Mouse (Mus musculus): ENCODE measurements around the gene Fam149b. TPM values are rescaled to one million over a fixed set of nuclear protein-coding genes. Genes with fewer than 3 reads are reported as not detected.
"Not testable (repeated sequence)": the region's sequence is repeated elsewhere in the genome, so short reads cannot be mapped to it uniquely, and the experiment has no call there.

Fam149b gene
- polyA plus RNA-seq (2015; fragmentation: Nextera tagmentation; extraction: Ambion mirVana): 13.5 and 14.8 TPM in 2 replicates

DNA sequence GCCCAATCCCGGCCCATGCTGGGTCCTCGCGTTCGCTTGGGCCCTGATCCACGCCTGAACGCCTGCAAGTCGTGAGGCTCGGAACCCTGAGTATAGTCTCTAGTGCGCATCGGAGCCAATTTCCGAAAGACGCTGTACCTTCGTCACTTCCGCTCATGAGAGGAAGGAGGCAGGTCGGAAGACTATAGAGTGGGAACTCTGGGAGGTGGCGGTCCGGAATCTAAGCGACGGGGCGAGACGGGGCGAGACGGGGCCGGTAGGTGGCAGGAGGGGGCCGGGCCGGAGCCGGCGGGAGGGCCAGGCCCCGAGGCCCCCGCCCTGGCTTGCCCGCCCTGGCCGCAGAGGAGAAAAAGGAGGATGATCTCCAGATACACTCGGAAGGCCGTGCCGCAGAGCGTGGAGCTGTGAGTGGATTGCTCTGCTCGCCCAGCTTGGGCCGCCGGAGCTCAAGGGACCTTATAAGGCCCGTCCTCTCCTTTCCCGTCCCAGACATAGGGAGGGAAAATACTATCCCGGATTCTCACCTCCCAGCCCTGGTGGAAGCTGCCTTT lies at the start of gene Fam149b, which contains the start of gene Ecd:
Fam149b (plus strand) TSS at position 172 of the 551 bp plus-strand sequence.
Ecd (minus strand) TSS at position 131 of the 551 bp plus-strand sequence.
- Histone ChIP-seq H3K27me3 (ENCODE audit: control insufficient read depth, insufficient read depth, low read length) (no peaks in the 10 kb centered on the region), H3K4me1 (replicated peaks; ENCODE audit: control insufficient read depth, insufficient read depth) (0 out of 2 replicates have a peak, but pooled peaks cover 2% of the 10 kb centered on the region), H3K4me2 (replicated peaks; ENCODE audit: low read depth) (peak within 1 kb of the TSS; percentile 75), H3K4me3 (ENCODE audit: low read depth, low read length) (peak within 1 kb of the TSS; percentile 83), H3K9me3 (ENCODE audit: control insufficient read depth, low read length) (no peaks in the 10 kb centered on the region), H3K9ac (ENCODE audit: low read length) (peak within 1 kb of the TSS; percentile 93), H3K27ac (replicated peaks) (peak within 1 kb of the TSS; percentile 96), H3K36me3 (ENCODE audit: control insufficient read depth, insufficient read depth, low read length) (no peaks in the 10 kb centered on the region; the same call in 1 of the 2 replicates)
- WGBS: under 1% methylated on average over 40 of the region's 42 CpGs
- DNase-seq (ENCODE audit: low spot score): peak; percentile 93
- peak; percentile 71 for TF ChIP-seq CTCF (IDR thresholded peaks at IDR 0.05; ENCODE audit: low read depth)
- TF ChIP-seq EP300 (optimal IDR thresholded peaks at IDR 0.05): no peak
- peak; percentile 99 for ATAC-seq (ENCODE audit: low FRiP score, low TSS enrichment)

DNA sequence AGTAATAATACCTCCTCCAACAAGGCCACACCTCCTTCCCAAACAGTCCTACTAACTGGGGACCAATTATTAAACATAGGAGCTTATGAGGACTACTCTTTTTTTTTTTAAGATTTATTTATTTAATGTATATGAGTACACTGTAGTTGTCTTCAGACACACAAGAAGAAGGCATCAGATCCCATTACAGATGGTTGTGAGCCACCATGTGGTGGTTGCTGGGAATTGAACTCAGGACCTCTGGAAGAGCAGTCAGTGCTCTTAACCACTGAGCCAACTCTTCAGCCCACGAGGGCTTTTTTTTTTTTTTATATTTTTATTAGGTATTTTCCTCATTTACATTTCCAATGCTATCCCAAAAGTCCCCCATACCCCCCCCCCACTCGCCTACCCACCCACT lies 42.9 kb upstream of the Fam149b start:
- not testable (repeated sequence) for H3K27ac ChIP-seq (replicated peaks); H3K9me3 ChIP-seq (ENCODE audit: control insufficient read depth, low read length); DNase-seq (ENCODE audit: low spot score); H3K9ac ChIP-seq (ENCODE audit: low read length); H3K4me1 ChIP-seq (replicated peaks; ENCODE audit: control insufficient read depth, insufficient read depth); H3K36me3 ChIP-seq (ENCODE audit: control insufficient read depth, insufficient read depth, low read length); H3K4me3 ChIP-seq (ENCODE audit: low read depth, low read length); H3K4me2 ChIP-seq (replicated peaks; ENCODE audit: low read depth); ATAC-seq (ENCODE audit: low FRiP score, low TSS enrichment); H3K27me3 ChIP-seq (ENCODE audit: control insufficient read depth, insufficient read depth, low read length)
- 61% methylated on average over 2 of the region's 2 CpGs for WGBS

DNA sequence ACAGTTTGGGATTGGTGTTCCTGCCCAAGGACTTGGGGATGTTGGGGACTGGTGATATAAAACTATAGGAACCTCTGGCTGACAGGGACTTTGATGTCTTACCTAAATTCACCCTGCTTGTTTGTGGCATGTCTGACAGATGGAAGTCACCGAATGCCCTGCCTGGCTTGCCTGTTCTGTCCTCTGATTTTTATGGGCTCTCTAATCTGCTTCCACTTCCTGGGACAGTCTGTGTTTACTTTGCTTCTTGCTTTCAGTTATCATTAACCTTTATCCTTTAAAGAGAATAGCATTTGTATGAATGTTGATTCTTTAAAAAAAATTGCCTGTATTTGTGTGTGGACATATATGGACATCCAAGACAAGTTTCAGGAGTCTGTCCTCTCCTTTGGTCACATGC lies 32.8 kb upstream of the Fam149b start:
- no peak overlapping the region for H3K4me2 ChIP-seq (replicated peaks; ENCODE audit: low read depth)
- WGBS: 42% methylated on average over 1 of the region's 1 CpGs
- ATAC-seq (ENCODE audit: low FRiP score, low TSS enrichment) (no peak), DNase-seq (ENCODE audit: low spot score) (no peak)
- no peaks in the 10 kb centered on the region for H3K4me1 ChIP-seq (replicated peaks; ENCODE audit: control insufficient read depth, insufficient read depth)
- no peak for TF ChIP-seq EP300 (optimal IDR thresholded peaks at IDR 0.05)
- TF ChIP-seq CTCF (IDR thresholded peaks at IDR 0.05; ENCODE audit: low read depth): no peak
- no peaks in the 10 kb centered on the region for H3K9me3 ChIP-seq (ENCODE audit: control insufficient read depth, low read length)
- no peak overlapping the region for H3K27ac ChIP-seq (replicated peaks)
- H3K36me3 ChIP-seq (ENCODE audit: control insufficient read depth, insufficient read depth, low read length): peaks cover 11% of the 10 kb centered on the region; the same call in 1 of the 2 replicates
- no peak overlapping the region for H3K9ac ChIP-seq (ENCODE audit: low read length)
- no peaks in the 10 kb centered on the region for H3K27me3 ChIP-seq (ENCODE audit: control insufficient read depth, insufficient read depth, low read length)
- no peak overlapping the region for H3K4me3 ChIP-seq (ENCODE audit: low read depth, low read length)

DNA sequence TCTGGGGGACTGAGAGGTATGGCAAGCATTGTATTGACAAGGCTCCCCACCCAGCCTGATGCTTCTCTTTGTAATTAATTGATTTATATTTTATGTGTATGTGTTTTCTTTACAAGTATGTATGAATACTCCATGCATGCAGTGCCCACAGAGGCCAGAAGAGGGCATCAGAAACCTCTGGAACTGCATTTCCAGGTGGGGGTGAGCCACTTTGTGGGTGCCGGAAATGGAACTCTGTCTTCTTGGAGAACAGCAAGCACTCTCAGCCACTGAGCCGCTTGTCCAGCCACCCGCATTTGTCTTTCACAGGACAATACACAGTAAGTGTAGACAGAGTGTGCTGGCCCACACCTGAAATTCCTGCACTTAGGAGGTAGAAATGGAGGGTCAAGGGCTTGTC lies 28.5 kb upstream of the Fam149b start:
- 73% methylated on average over 3 of the region's 3 CpGs for WGBS
- no peak overlapping the region for H3K27ac ChIP-seq (replicated peaks)
- no peak overlapping the region for H3K9ac ChIP-seq (ENCODE audit: low read length)
- no peaks in the 10 kb centered on the region for H3K4me1 ChIP-seq (replicated peaks; ENCODE audit: control insufficient read depth, insufficient read depth)
- H3K4me2 ChIP-seq (replicated peaks; ENCODE audit: low read depth): no peak overlapping the region
- TF ChIP-seq EP300 (optimal IDR thresholded peaks at IDR 0.05) (no peak), CTCF (IDR thresholded peaks at IDR 0.05; ENCODE audit: low read depth) (peak; percentile 74)
- ATAC-seq (ENCODE audit: low FRiP score, low TSS enrichment): no peak
- H3K9me3 ChIP-seq (ENCODE audit: control insufficient read depth, low read length): no peaks in the 10 kb centered on the region
- no peak overlapping the region for H3K4me3 ChIP-seq (ENCODE audit: low read depth, low read length)
- peak; percentile 61 for DNase-seq (ENCODE audit: low spot score)
- H3K36me3 ChIP-seq (ENCODE audit: control insufficient read depth, insufficient read depth, low read length): peaks cover 8% of the 10 kb centered on the region; the same call in 1 of the 2 replicates
- no peaks in the 10 kb centered on the region for H3K27me3 ChIP-seq (ENCODE audit: control insufficient read depth, insufficient read depth, low read length)

DNA sequence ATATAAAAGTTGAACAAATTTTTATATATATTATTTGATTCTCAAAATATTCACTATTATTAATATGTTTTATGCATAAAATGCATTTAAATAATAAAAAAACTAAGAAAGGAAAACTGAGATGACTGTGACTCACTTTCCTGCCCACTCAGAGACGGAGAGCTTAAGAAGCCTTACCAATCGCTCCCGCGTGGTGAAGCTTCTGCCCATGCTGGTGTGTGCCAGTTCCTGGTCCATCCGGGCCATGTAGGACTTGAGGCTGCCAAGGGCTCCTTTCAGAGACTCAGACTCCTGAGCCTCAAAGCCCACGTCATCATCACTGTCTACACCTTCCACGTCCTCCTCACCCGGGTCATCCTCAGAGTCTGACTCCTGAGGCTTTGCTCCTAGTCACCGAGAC lies 23.8 kb upstream of the Fam149b start:
- no peak overlapping the region for H3K4me3 ChIP-seq (ENCODE audit: low read depth, low read length)
- no peak overlapping the region for H3K4me2 ChIP-seq (replicated peaks; ENCODE audit: low read depth)
- H3K9ac ChIP-seq (ENCODE audit: low read length): no peak overlapping the region
- H3K27ac ChIP-seq (replicated peaks): no peak overlapping the region
- no peaks in the 10 kb centered on the region for H3K4me1 ChIP-seq (replicated peaks; ENCODE audit: control insufficient read depth, insufficient read depth)
- WGBS: 98% methylated on average over 9 of the region's 9 CpGs
- H3K27me3 ChIP-seq (ENCODE audit: control insufficient read depth, insufficient read depth, low read length): no peaks in the 10 kb centered on the region
- DNase-seq (ENCODE audit: low spot score) (no peak), ATAC-seq (ENCODE audit: low FRiP score, low TSS enrichment) (no peak)
- H3K9me3 ChIP-seq (ENCODE audit: control insufficient read depth, low read length): no peaks in the 10 kb centered on the region
- TF ChIP-seq EP300 (optimal IDR thresholded peaks at IDR 0.05): no peak
- TF ChIP-seq CTCF (IDR thresholded peaks at IDR 0.05; ENCODE audit: low read depth): no peak
- peaks cover 10% of the 10 kb centered on the region for H3K36me3 ChIP-seq (ENCODE audit: control insufficient read depth, insufficient read depth, low read length)

DNA sequence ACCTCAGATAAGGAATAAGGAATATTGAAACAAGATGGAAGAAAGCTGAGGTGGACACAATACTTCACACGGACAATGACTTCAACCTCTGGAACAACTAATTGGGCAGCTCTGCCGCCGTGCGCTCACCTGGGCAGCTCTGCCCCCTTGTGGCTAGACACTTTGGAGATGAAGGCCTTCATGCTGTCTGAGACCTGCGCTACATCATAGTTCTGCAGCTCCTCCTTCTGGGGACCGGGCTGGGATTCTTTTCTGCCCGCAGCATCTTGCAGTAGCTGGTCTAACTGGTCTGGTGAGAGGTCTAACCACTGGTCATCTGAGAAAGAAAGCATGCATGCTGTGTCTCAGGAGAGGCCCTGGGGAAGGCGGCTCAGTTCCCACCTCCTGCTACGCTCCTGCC lies 19.5 kb upstream of the Fam149b start:
- TF ChIP-seq EP300 (optimal IDR thresholded peaks at IDR 0.05) (no peak), CTCF (IDR thresholded peaks at IDR 0.05; ENCODE audit: low read depth) (peak; percentile 76)
- Histone ChIP-seq H3K27me3 (ENCODE audit: control insufficient read depth, insufficient read depth, low read length) (no peaks in the 10 kb centered on the region), H3K4me2 (replicated peaks; ENCODE audit: low read depth) (no peak overlapping the region), H3K9ac (ENCODE audit: low read length) (no peak overlapping the region), H3K4me3 (ENCODE audit: low read depth, low read length) (no peak overlapping the region), H3K9me3 (ENCODE audit: control insufficient read depth, low read length) (no peaks in the 10 kb centered on the region), H3K36me3 (ENCODE audit: control insufficient read depth, insufficient read depth, low read length) (peaks cover 14% of the 10 kb centered on the region), H3K27ac (replicated peaks) (no peak overlapping the region), H3K4me1 (replicated peaks; ENCODE audit: control insufficient read depth, insufficient read depth) (no peaks in the 10 kb centered on the region)
- 58% methylated on average over 9 of the region's 9 CpGs for WGBS
- ATAC-seq (ENCODE audit: low FRiP score, low TSS enrichment) (peak; percentile 66), DNase-seq (ENCODE audit: low spot score) (peak; percentile 55)
